Mouse (Mus musculus) thymus, adult 2 months (tissue): ENCODE results near the gene Syne4.

Source experiments
- CTCF ChIP-seq: fragments of 200-500 bp; IDR thresholded peaks from 2 replicates; pipeline ENCODE4 v1.5.1; 2012; ENCODE audit warnings: mild to moderate bottlenecking, control low read depth, low read length, moderate library complexity, borderline replicate concordance; ENCODE audit not compliant: control insufficient read depth, poor library complexity, insufficient read depth; ENCODE audit errors: extremely low read depth
- POLR2A ChIP-seq: fragments of 200-500 bp; IDR thresholded peaks from 2 replicates; pipeline ENCODE4 v1.6.1; 2012; ENCODE audit warnings: mild to moderate bottlenecking, low read length, control low read depth, moderate library complexity; ENCODE audit not compliant: control insufficient read depth, poor library complexity, insufficient read depth; ENCODE audit errors: extremely low read depth

GRCm38 (mm10) chr7:30363344-30363738, 48.7 kb downstream of the Syne4 start:
- no peak for TF ChIP-seq CTCF
- TF ChIP-seq POLR2A = no peak
